Mouse (Mus musculus) kidney, postnatal 4 days (tissue): ENCODE measurements around the gene Prpf8.
"Not testable (repeated sequence)": the region's sequence is repeated elsewhere in the genome, so short reads cannot be mapped to it uniquely, and the experiment has no call there.

Experiments
- DNase-seq, 2 experiments: peaks; one replicate each; pipeline ENCODE4 v3.0.0; 2021; ENCODE audit warnings: mixed read lengths in 2 of 2

Prpf8 gene

GRCm38 (mm10) chr11:75486601-75487285 lies at the start of gene Prpf8:
TSS of gene Prpf8 (plus strand) at chr11:75486816.
- peak; percentile 97 for DNase-seq

- no peak for DNase-seq
These were observed 48.4 kb upstream of the Prpf8 start for GRCm38 (mm10) chr11:75438194-75438593.

GRCm38 (mm10) chr11:75438804-75439203 lies 47.8 kb upstream of the Prpf8 start:
- DNase-seq = peak in 1 of 2 experiments; percentile 8

GRCm38 (mm10) chr11:75439363-75439762 lies 47.3 kb upstream of the Prpf8 start, which contains the start of gene Serpinf2:
TSS of gene Serpinf2 (minus strand) at chr11:75439591.
- DNase-seq = peak in 1 of 2 experiments; percentile 47

- no peak for DNase-seq
These were observed 46.7 kb upstream of the Prpf8 start for GRCm38 (mm10) chr11:75439951-75440350.

GRCm38 (mm10) chr11:75441034-75441433 lies 45.6 kb upstream of the Prpf8 start:
- no peak for DNase-seq

- peak in 1 of 2 experiments; percentile 9 for DNase-seq
These were observed 45.0 kb upstream of the Prpf8 start for GRCm38 (mm10) chr11:75441601-75442000.

- DNase-seq = peak; percentile 63 to 73
These were observed 42.9 kb upstream of the Prpf8 start for GRCm38 (mm10) chr11:75443711-75444110.

- no peak for DNase-seq
These were observed 38.0 kb upstream of the Prpf8 start for GRCm38 (mm10) chr11:75448575-75448974.

GRCm38 (mm10) chr11:75449695-75450094 lies 36.9 kb upstream of the Prpf8 start:
- DNase-seq = no peak

GRCm38 (mm10) chr11:75450304-75450908 lies 36.2 kb upstream of the Prpf8 start:
- DNase-seq = no peak

- no peak for DNase-seq
These were observed 35.7 kb upstream of the Prpf8 start for GRCm38 (mm10) chr11:75450936-75451335.

GRCm38 (mm10) chr11:75452081-75452480 lies 34.5 kb upstream of the Prpf8 start:
- no peak for DNase-seq

- DNase-seq = no peak
These were observed 33.6 kb upstream of the Prpf8 start for GRCm38 (mm10) chr11:75452812-75453557.

- peak; percentile 90 to 94 for DNase-seq
These were observed 32.4 kb upstream of the Prpf8 start, which contains the start of gene Wdr81 for GRCm38 (mm10) chr11:75453991-75454930. TSS of gene Wdr81 (minus strand) at chr11:75454717.

GRCm38 (mm10) chr11:75455041-75455736 lies 31.4 kb upstream of the Prpf8 start:
- DNase-seq = no peak

GRCm38 (mm10) chr11:75455971-75456370 lies 30.6 kb upstream of the Prpf8 start:
- DNase-seq = not testable (repeated sequence)

GRCm38 (mm10) chr11:75456440-75456871 lies 30.2 kb upstream of the Prpf8 start:
- no peak for DNase-seq

GRCm38 (mm10) chr11:75458169-75458568 lies 28.4 kb upstream of the Prpf8 start:
- peak in 1 of 2 experiments; percentile 51 for DNase-seq

- DNase-seq = no peak
These were observed 28.0 kb upstream of the Prpf8 start for GRCm38 (mm10) chr11:75458628-75459041.

GRCm38 (mm10) chr11:75459141-75459711 lies 27.4 kb upstream of the Prpf8 start:
- peak in 1 of 2 experiments; percentile 29 for DNase-seq
